Mouse (Mus musculus): Measurements from ENCODE around the gene Rad54l2. TPM values are rescaled to one million over a fixed set of nuclear protein-coding genes. Genes with fewer than 3 reads are reported as not detected.

Rad54l2 gene
- polyA plus RNA-seq, 1 experiment from 2014 or later, result 6.2 TPM

DNA sequence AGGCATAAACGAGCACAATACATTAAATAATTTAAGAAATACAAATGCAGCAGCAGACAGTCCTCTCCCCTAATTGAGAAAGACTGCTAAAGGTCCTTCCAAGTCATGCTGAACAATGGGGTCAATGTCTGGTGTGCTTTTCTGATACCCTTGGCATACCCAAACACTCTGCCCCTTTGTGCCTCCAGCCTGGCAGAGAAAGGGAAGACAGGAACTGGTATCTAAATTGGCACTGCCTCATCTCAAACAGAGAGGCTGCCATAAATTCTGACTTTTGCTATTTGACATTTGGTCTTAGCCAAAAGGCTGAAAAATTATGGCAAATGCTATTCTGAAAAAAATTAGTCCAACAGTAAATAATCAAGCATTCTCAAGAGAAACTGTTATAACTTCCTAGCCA is 49.9 kb downstream of the Rad54l2 start:
- no peak overlapping the region for H3K9ac ChIP-seq
- no peaks in the 10 kb centered on the region for H3K9me3 ChIP-seq
- no peak overlapping the region for H3K4me3 ChIP-seq
- H3K27ac ChIP-seq, result no peak overlapping the region
- 93% methylated on average over 1 of the region's 1 CpGs for WGBS
- H3K27me3 ChIP-seq, result no peaks in the 10 kb centered on the region
- H3K4me2 ChIP-seq, result no peak overlapping the region
- no peaks in the 10 kb centered on the region for H3K4me1 ChIP-seq
- 0 out of 2 replicates have a peak, but pooled peaks cover 6% of the 10 kb centered on the region for H3K36me3 ChIP-seq
- ATAC-seq (ENCODE audit: insufficient number of reproducible peaks, low FRiP score, low TSS enrichment, low read depth), result no peak

DNA sequence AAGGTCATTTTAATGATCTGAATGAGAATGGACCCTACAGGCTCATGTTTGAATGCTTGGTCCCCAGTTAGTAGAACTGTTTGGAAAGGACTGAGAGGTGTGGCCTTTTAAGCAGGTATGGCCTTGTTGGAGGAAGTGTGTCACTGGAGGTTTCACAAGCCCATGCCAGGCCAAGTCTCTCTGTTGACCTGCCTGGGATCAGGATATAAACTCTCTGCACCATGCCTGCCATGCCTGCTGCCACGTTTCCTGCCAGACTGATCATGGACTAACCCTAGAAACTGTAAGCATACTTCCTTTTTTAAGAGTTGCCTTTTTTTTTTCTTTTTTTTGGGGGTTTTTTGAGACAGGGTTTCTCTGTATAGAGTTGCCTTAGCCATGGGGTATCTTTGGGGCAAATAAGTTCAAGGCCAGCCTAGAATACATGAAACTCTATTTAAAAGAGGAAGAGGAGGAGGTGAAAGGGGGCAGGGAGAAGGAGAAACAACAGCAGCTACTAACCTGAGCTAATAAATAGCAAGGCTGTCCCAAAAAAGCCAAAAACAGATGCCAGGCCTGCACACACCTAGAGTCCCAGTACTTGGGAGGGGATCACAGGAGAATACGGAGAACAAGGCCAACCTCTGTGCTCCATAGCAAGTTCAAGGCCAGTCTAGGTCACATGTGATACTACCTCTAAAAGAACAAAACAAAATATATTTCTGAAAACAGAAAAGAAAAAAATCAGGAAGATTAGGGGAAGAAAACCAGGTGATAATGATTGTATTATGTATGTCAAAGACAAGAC is 50.6 kb downstream of the Rad54l2 start:
- Histone ChIP-seq H3K27ac (no peak overlapping the region), H3K9ac (no peak overlapping the region), H3K4me1 (no peaks in the 10 kb centered on the region), H3K4me3 (no peak overlapping the region), H3K4me2 (no peak overlapping the region), H3K27me3 (no peaks in the 10 kb centered on the region), H3K9me3 (no peaks in the 10 kb centered on the region), H3K36me3 (0 out of 2 replicates have a peak, but pooled peaks cover 6% of the 10 kb centered on the region)
- ATAC-seq (ENCODE audit: insufficient number of reproducible peaks, low FRiP score, low TSS enrichment, low read depth), result no peak
- WGBS, result 85% methylated on average over 2 of the region's 2 CpGs

DNA sequence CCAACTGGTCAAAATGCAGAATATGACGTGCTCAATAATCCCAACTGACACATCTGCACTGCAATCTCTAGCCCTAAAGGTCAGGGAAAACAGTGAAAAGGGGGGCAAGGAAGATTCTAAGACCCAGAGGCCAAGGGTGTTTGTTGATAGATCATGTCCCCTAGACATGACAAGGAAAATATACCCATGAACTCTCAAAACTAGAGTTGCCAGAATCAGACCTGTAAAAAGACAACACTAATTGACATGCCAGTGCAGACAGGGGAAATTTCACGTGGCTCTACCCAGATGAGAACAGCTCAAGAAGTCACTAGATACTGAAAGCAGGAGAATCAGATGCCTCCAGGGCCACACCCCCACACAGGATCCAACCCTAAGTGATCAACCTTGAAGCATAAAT is 55.3 kb downstream of the Rad54l2 start:
- H3K27me3 ChIP-seq, result no peaks in the 10 kb centered on the region
- 92% methylated on average over 2 of the region's 2 CpGs for WGBS
- ATAC-seq (ENCODE audit: insufficient number of reproducible peaks, low FRiP score, low TSS enrichment, low read depth), result no peak
- no peak overlapping the region for H3K4me3 ChIP-seq
- H3K4me1 ChIP-seq, result 0 out of 2 replicates have a peak, but pooled peaks cover 4% of the 10 kb centered on the region
- no peak overlapping the region for H3K9ac ChIP-seq
- H3K4me2 ChIP-seq, result no peak overlapping the region
- H3K9me3 ChIP-seq, result no peaks in the 10 kb centered on the region
- H3K36me3 ChIP-seq, result 0 out of 2 replicates have a peak, but pooled peaks cover 6% of the 10 kb centered on the region
- no peak overlapping the region for H3K27ac ChIP-seq

DNA sequence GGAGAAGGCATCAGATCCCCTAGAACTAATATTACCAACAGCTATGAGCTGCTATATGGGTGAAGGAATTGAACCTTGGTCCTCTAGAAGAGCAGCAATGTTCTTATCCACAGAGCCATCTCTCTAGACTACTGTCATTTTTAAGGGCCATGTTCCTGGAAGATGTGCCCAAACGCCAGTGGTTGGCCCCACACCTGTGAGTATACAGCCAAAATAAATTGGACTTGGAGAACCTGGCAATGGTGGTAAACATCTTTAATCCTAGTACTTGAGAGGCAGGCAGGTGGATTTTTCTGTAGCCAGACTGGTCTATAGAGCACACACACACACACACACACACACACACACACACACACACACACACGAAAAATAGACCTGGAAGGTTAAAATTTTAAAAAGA is 59.6 kb downstream of the Rad54l2 start:
- Histone ChIP-seq H3K9me3 (no peaks in the 10 kb centered on the region), H3K9ac (no peak overlapping the region), H3K4me3 (no peak overlapping the region), H3K27me3 (no peaks in the 10 kb centered on the region), H3K4me2 (no peak overlapping the region), H3K27ac (no peak overlapping the region), H3K4me1 (0 out of 2 replicates have a peak, but pooled peaks cover 4% of the 10 kb centered on the region), H3K36me3 (no peaks in the 10 kb centered on the region)
- WGBS, result 86% methylated on average over 2 of the region's 2 CpGs
- no peak for ATAC-seq (ENCODE audit: insufficient number of reproducible peaks, low FRiP score, low TSS enrichment, low read depth)

DNA sequence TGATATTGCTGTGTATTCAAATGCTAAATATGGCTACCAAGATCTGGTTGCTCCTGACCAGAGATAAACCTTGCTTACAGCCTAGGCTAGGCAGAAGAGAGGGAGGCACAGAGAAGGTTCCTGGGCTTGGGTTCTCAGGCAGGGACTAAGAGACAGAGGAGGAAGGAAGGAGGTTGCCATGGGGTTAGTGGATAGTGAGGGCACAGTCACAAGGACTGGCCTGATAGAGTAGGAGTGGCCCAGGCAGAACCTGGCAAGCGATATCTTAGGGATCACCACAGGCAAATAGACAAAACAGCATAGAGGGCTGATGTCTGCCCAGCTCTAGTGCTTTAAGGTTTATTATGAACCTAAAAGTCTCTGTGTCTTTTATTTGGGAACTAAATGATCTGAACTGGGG is 62.1 kb downstream of the Rad54l2 start:
- ATAC-seq (ENCODE audit: insufficient number of reproducible peaks, low FRiP score, low TSS enrichment, low read depth), result no peak
- Histone ChIP-seq H3K27ac (no peak overlapping the region), H3K36me3 (peaks cover 7% of the 10 kb centered on the region; the same call in 1 of the 2 replicates), H3K4me2 (no peak overlapping the region), H3K9me3 (no peaks in the 10 kb centered on the region), H3K27me3 (no peaks in the 10 kb centered on the region), H3K4me3 (no peak overlapping the region), H3K4me1 (0 out of 2 replicates have a peak, but pooled peaks cover 4% of the 10 kb centered on the region), H3K9ac (no peak overlapping the region)
- 86% methylated on average over 1 of the region's 1 CpGs for WGBS

DNA sequence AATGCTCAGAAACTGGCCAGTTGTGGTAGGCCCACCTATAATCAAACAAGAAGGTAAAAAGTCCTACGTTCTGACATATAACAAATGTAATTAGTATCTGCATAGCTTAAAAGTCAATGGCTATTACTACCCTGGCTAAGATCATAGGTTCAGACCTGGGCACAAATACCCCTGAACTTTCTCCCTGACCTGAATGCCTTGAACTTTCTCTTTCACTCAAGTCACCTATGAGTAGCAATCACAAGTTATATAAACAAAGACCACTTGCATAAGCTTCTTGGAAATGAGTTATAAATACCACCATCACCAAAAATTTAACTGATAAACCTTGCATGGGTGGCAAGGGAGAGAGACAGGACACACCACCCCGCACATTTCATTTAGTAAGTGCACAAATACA is 63.6 kb downstream of the Rad54l2 start:
- H3K27ac ChIP-seq, result no peak overlapping the region
- 0 out of 2 replicates have a peak, but pooled peaks cover 1% of the 10 kb centered on the region for H3K4me1 ChIP-seq
- H3K36me3 ChIP-seq, result peaks cover 18% of the 10 kb centered on the region
- no peaks in the 10 kb centered on the region for H3K27me3 ChIP-seq
- H3K4me3 ChIP-seq, result no peak overlapping the region
- H3K9me3 ChIP-seq, result no peaks in the 10 kb centered on the region
- no peak for ATAC-seq (ENCODE audit: insufficient number of reproducible peaks, low FRiP score, low TSS enrichment, low read depth)
- no peak overlapping the region for H3K4me2 ChIP-seq
- no peak overlapping the region for H3K9ac ChIP-seq
- 85% methylated on average over 2 of the region's 2 CpGs for WGBS

DNA sequence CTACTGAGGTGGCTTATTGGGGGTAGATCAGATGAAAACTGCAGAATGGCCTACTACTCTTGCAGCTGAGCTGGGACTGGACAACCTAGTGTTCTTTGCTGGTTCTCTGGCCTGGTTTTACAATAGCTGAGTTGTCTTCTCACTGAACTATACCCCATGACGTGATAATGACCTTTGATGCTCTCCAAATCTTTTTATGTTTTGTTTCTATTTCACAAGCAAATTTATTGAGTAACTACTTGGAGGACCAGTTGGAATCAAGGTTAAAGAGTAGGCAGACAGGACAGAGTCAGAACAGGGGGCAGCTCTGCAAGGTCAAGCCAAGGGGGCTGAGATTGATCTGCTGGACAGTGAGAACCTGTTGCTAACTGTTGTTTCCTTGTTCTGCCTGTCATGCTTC is 64.1 kb downstream of the Rad54l2 start:
- Histone ChIP-seq H3K4me1 (no peaks in the 10 kb centered on the region), H3K9ac (no peak overlapping the region), H3K4me3 (no peak overlapping the region), H3K9me3 (no peaks in the 10 kb centered on the region), H3K36me3 (peaks cover 24% of the 10 kb centered on the region), H3K27ac (no peak overlapping the region), H3K4me2 (no peak overlapping the region), H3K27me3 (no peaks in the 10 kb centered on the region)
- ATAC-seq (ENCODE audit: insufficient number of reproducible peaks, low FRiP score, low TSS enrichment, low read depth), result no peak
- WGBS, result 83% methylated on average over 1 of the region's 1 CpGs

DNA sequence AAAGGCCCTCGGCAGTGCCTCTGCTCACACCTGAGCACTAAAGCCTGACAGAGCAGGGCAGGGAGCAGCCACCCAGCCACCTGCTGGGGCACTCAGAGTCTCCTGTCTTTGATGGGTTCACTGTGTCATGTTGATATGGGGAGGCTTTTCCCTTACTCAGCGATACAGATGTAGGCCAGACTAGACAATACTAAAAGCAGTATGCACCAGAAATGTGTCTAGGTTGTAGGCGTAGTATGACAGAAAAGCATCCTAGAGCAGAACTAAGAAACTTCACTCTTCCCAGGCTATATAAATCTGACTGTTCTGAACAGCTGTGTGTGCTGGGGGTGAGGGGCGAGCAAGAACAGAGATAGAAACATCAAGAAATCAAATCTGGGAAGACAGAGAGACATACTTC is 72.3 kb downstream of the Rad54l2 start:
- Histone ChIP-seq H3K27ac (no peak overlapping the region), H3K9ac (no peak overlapping the region), H3K4me3 (no peak overlapping the region), H3K36me3 (peaks cover 74% of the 10 kb centered on the region), H3K9me3 (no peaks in the 10 kb centered on the region), H3K4me1 (no peaks in the 10 kb centered on the region), H3K4me2 (no peak overlapping the region), H3K27me3 (no peaks in the 10 kb centered on the region)
- 95% methylated on average over 4 of the region's 4 CpGs for WGBS
- ATAC-seq (ENCODE audit: insufficient number of reproducible peaks, low FRiP score, low TSS enrichment, low read depth), result no peak

DNA sequence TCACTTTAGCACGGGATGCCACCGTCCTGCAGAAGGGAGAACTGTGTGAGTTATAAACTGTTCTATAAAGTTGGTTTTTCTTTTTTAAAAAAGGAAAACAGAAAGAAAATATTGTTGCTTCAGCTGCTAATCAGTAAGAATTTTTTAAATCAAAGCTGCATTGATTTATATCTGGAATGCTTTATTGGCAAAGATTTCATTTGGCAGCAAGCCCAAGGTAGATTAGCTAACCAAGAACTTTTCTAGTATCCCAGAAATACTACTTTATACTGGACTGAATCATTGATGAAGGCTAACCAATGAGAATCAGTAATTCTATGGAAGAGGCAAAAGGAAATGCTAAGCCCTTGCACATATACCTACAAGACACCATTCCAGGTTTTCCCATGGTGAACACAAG is 72.8 kb downstream of the Rad54l2 start:
- Histone ChIP-seq H3K27me3 (no peaks in the 10 kb centered on the region), H3K27ac (no peak overlapping the region), H3K9ac (no peak overlapping the region), H3K4me2 (no peak overlapping the region), H3K9me3 (no peaks in the 10 kb centered on the region), H3K4me3 (no peak overlapping the region), H3K36me3 (peaks cover 71% of the 10 kb centered on the region), H3K4me1 (no peaks in the 10 kb centered on the region)
- no peak for ATAC-seq (ENCODE audit: insufficient number of reproducible peaks, low FRiP score, low TSS enrichment, low read depth)
- WGBS, result 88% methylated on average over 2 of the region's 2 CpGs

DNA sequence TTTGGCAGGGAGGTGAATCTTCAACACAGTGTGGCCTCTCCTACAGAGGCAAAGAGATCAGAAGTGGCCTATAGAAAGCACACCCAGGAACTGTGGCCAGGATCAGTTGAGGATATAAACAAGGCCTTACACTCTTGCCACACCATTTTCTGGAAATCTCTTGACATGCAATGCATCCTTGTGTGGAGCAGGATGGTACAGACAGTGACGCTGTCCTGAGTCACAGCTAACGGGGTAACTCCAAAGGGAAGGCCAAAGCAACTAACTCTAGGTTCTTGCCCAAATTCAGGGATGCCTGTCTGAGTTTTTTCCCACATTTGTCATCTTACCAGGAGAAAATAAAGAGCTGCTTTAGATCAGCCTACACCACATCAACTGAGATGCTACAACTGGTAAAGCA is 76.5 kb downstream of the Rad54l2 start:
- ATAC-seq (ENCODE audit: insufficient number of reproducible peaks, low FRiP score, low TSS enrichment, low read depth), result no peak
- no peaks in the 10 kb centered on the region for H3K27me3 ChIP-seq
- H3K4me1 ChIP-seq, result no peaks in the 10 kb centered on the region
- H3K9ac ChIP-seq, result no peak overlapping the region
- H3K9me3 ChIP-seq, result no peaks in the 10 kb centered on the region
- H3K27ac ChIP-seq, result no peak overlapping the region
- no peak overlapping the region for H3K4me2 ChIP-seq
- H3K36me3 ChIP-seq, result peaks cover 68% of the 10 kb centered on the region
- no peak overlapping the region for H3K4me3 ChIP-seq
- 96% methylated on average over 2 of the region's 2 CpGs for WGBS

DNA sequence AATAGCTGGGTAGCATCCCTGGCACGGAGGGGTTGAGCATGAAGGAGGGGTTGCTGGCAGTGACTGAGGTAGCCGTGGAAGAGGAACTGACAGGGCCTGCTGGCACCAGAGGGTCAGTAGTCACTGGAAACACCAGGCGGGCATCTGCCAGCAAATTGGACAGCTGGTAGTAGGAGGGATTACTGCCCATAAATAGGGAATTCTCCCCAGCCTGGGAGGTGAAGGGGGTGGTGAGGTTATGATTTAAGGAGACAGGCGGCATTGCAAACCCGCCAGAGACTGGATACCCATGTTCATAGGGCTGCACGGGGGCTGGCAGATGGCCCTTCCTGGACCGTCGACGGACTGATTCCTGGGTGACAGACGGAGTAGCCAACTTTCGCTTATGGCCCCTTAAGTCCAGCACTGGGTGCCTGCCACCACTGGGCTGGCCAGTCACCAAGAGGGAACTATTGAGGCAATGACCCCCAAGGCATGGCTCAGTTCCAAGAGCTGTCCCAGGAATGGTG is 96.0 kb downstream of the Rad54l2 start:
- no peaks in the 10 kb centered on the region for H3K4me1 ChIP-seq
- no peak for ATAC-seq (ENCODE audit: insufficient number of reproducible peaks, low FRiP score, low TSS enrichment, low read depth)
- no peak overlapping the region for H3K4me2 ChIP-seq
- H3K36me3 ChIP-seq, result peaks cover 42% of the 10 kb centered on the region
- no peak overlapping the region for H3K4me3 ChIP-seq
- H3K9me3 ChIP-seq, result no peaks in the 10 kb centered on the region
- no peak overlapping the region for H3K27ac ChIP-seq
- 89% methylated on average over 11 of the region's 11 CpGs for WGBS
- no peak overlapping the region for H3K9ac ChIP-seq
- H3K27me3 ChIP-seq, result no peaks in the 10 kb centered on the region

DNA sequence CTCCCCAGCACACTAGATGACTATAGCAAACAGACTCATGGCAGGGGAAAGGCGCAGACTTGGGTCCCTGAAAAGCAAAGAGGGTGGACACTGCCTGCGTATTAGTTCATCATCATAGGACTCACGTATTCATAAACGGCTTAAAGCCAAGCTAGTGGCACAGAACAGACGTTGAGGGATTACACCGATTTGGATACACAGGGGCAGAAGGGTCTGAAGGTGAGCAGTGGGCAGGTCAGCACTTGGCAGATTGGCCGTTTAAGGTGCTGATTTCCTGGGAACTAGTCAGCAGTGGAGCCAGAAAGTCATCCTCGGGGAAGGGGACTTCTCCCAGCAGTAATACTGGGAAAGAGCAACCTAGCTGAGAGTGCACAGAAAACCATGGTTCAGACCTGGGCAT is 100.2 kb downstream of the Rad54l2 start:
- Histone ChIP-seq H3K27me3 (no peaks in the 10 kb centered on the region), H3K9ac (no peak overlapping the region), H3K36me3 (peaks cover 16% of the 10 kb centered on the region), H3K27ac (no peak overlapping the region), H3K4me1 (peaks cover 24% of the 10 kb centered on the region), H3K4me3 (no peak overlapping the region), H3K4me2 (no peak overlapping the region), H3K9me3 (no peaks in the 10 kb centered on the region)
- ATAC-seq (ENCODE audit: insufficient number of reproducible peaks, low FRiP score, low TSS enrichment, low read depth), result no peak
- 81% methylated on average over 8 of the region's 8 CpGs for WGBS
